Mouse (Mus musculus) brain, embryonic 14.5 days (tissue): ENCODE data around the gene Erc2. TPM values are rescaled to one million over a fixed set of nuclear protein-coding genes. Genes with fewer than 3 reads are reported as not detected.

ENCODE experiments used
- DNase-seq: peaks from one replicate; pipeline ENCODE4 v3.0.0-alpha.2; 2011; ENCODE audit warnings: low read depth
- CTCF ChIP-seq: fragments of 200-500 bp; IDR thresholded peaks from 2 replicates; pipeline ENCODE4 v1.5.1; 2012; ENCODE audit warnings: inconsistent platforms, mild to moderate bottlenecking, moderate library complexity, borderline replicate concordance; ENCODE audit not compliant: insufficient read depth, insufficient read length; ENCODE audit errors: extremely low read depth
- POLR2A ChIP-seq: fragments of 200-500 bp; IDR thresholded peaks from 2 replicates; pipeline ENCODE4 v1.6.1; 2012; ENCODE audit warnings: mild to moderate bottlenecking, inconsistent platforms, borderline replicate concordance; ENCODE audit not compliant: poor library complexity, insufficient read depth, insufficient read length, severe bottlenecking; ENCODE audit errors: extremely low read depth
- polyA plus RNA-seq: library from polyadenylated mRNA; depleted of rRNA; stranded (reverse); fragments of >200 nt; gene quantifications from 2 replicates; pipeline ENCODE4 v1.2.3, GENCODE M21; 2012

The Erc2 gene
- polyA plus RNA-seq, 1 experiment = 59.4 TPM

DNA sequence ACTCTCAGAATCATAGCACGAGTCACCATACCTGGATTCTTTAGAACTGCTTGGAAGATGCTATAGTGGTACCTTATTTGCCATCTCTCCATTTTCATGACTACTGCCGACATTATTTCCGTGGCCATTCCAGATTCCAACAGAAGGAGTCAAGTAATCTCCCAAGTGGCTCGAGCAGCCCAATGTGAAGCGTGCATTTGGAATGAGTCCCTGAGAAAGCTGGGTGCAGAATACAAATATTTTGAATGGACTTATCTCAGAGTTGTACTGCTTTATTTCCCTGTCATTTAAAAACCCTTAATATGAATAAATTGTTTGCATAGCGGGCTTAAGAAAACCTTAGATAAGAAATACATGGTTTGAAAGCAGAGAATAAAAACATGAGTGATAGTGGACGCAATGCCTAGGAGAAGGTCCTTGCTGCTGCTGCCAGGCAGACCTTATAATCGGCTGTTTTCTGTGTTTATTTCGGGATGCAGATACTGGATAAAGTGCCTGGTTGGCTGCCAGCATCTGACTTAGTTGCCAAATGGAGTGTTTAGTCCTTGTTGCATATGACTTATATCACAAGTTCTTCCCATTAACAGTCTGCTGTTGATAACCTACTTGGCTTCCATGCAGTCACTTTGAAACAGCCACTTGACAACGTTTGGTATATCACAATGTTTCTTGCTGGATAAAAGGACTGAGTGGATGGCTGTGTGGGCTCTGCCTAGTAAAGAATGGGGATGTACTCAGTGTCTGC, 388.5 kb downstream of the Erc2 start:
- TF ChIP-seq CTCF = no peak
- no peak for TF ChIP-seq POLR2A
- DNase-seq = peak; percentile 39

DNA sequence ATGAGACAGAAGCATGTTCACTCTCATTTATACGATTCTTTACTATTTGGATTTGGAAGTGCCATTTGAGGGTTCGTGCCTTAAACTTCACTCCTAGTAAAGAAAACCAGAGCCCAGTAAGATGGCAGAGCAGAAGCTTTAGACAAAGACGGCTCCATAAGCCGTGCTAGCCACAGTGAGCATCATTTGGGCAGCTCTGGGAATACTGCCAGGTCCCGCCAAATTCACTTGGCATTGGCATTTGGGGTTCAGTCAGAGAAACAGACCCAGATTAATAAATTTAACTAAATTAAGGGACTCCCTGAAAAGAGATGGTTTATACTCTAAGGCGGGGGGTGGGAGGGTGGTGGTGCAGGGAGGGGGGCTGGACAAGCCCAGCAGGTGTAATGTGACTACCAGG, 401.0 kb downstream of the Erc2 start:
- peak; percentile 80 for DNase-seq
- no peak for TF ChIP-seq POLR2A
- no peak for TF ChIP-seq CTCF

DNA sequence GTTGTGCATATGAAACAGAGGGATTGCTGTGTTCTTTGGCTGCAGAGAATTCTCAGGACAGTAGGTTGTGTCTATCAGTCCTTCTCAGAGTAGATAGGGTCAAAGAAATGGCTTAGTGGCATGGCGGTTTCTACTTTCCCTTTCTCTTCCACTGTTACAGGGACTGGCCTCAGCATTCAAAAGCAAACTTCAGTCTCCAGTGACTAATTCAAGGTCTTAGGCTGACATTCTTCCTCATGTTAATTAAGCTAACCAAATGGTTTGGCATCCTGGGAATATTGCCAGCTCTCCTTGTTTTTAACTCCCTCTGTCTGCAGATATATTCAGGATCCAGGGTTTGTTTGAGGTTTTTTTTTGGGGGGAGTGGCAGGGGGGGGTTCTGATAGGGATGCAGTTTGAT, 408.6 kb downstream of the Erc2 start:
- TF ChIP-seq CTCF = no peak
- TF ChIP-seq POLR2A = no peak
- DNase-seq = peak; percentile 95

DNA sequence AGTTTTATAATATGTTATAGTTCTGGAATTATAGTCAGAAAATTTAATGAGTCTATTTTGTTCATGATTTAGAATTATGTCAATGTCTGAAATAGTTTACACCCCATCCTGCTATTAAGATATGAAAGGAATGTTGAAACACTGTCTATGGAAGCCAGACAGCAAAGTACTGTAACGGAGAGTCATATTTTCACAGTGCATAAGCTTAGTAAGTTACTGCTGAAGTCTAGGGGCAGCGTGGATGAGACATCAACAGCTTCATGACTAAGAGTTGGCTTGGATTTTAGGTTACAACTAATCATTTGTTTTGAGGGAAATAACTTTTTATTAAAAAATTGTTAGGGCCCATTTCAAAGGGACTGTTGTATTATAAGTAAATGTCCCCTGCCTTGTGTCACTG, 412.8 kb downstream of the Erc2 start:
- TF ChIP-seq CTCF = no peak
- TF ChIP-seq POLR2A = no peak
- no peak for DNase-seq

DNA sequence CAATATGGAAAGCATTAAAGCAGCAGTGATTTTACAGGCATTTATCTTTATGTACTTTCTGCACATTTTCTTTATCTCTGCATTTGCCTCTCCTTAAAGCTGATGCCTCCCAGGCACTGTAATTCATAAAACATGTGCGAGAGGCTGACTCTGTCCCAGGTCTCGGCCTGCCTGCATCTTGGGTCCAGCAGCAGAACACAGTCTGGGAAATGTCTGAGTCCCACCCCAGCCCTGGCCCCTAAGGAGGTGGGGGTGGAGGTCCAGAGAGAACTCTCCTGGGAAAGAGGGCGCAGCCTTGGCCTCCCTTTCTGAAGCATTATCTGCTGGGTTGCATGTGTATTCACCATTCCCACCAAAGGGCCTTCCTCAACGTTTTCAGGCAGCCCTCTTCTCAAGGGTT, 420.9 kb downstream of the Erc2 start:
- TF ChIP-seq POLR2A (no peak), CTCF (no peak)
- no peak for DNase-seq

DNA sequence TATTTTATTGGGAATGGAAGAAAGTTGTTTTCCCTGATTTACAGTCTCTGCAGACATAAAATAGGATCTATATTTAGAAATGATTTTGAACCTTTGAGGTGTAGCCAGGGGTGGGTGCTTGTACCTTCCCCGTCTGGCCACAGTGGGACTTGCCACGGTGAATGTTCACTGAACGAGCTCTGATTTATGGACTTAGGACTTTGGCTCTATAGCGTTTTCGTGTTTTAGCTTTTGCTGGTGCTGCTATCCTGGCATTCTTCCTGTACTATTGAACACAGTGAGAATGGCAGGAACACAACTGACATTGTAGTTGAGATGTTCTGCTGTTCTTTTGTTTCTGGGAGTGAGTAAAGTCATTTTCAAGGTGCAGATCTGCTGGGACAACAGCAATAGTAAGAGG, 429.4 kb downstream of the Erc2 start:
- TF ChIP-seq POLR2A (no peak), CTCF (no peak)
- no peak for DNase-seq

DNA sequence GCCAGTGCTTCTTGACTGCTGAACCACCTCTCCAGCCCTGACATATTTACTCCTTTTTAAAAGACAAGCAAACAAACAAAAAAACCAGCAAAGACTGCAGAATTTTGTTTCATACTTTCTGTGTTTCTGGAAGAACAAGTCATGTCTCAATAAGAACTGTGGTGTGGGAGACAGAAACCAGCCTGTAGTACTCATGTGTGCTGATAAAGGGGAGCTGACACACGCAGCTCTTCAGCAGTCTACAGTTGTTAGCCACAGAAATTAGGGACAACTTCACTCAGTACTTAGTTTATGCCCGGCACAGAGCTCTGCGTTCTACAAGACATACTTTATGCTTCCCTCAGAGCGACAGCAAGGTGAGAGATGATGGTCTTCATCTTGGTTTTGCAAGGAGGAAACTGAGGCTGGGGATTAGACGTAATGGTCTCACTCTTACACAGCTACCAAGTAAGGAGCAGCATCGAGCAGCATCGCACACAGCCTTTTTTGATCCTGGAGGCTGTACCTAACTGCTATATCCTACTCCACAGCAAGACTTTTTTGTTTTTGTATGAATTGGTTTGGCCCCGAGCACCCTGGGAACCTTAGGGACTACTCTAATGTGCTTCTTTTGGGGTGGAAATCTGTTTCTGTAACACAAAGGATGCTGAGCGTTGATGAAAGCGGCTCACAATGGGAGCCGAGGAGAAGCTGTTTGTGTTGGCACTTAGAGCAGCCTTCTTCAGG, 435.1 kb downstream of the Erc2 start:
- no peak for DNase-seq
- no peak for TF ChIP-seq POLR2A
- no peak for TF ChIP-seq CTCF

DNA sequence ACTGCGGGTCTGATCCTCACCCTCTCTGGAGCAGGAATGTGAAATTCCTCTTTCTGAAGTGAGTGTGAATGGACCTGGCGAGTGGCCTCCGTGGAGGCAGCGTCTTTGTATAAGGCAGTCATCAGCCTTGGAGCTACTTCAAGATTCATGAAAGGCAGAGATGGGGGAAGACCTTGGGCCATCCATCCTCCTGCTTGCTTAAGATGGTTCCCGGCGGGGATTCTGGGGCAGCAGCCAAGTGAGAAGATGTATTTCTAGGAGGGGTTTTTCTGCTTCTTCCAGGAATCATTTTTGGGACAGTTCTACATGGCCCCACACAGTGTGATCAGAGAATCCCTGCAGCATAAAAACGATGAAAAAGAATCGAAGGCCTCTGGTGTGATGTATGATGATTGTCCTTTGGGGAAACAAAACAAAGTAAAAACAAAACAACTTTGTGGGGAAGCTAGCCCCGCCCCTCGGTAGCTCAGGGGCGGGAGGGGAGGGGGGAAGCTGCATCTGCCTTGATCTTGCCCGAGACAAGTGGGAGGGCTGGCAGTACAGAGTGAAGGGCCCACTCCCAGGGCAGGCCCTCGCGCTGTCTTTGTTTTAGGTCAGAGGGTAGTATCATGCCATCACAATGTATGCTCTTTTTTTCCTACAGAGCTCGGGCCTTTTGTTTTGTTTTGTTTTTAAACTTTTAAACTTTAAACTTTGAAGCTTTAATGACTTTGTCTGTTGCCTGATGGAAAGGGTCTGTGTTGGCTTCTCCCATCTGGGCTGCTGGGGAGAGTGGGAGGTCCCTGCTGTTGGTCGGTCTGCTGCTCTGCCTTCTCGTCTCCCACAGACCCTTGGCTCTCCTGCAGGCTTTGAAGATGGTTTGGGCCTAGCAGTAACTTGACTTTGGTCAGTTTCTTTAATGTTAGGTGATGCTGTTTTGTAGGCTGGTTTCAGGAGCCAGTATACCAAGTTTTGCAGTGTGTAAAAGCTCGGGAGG, 435.9 kb downstream of the Erc2 start:
- TF ChIP-seq POLR2A (no peak), CTCF (no peak)
- DNase-seq = peak; percentile 88

DNA sequence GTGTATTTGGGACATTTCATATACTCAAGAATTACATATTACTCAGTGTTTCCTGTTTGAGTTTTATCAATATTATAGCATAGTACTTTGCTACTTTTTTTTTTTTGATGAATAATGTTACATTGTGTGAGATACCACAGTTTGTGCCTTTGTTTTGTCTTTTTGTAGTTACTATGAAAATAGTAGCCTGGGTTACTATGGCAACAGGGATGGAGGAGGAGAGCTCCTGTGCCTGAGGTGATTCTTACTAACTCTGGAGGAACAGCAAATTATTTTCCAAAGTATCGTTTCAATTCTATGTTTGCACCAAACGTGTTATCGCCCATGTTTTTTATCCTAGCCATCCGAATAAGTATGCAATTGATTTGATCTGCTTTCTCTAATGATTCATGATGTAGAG, 438.7 kb downstream of the Erc2 start:
- peak; percentile 55 for DNase-seq
- no peak for TF ChIP-seq CTCF
- no peak for TF ChIP-seq POLR2A

DNA sequence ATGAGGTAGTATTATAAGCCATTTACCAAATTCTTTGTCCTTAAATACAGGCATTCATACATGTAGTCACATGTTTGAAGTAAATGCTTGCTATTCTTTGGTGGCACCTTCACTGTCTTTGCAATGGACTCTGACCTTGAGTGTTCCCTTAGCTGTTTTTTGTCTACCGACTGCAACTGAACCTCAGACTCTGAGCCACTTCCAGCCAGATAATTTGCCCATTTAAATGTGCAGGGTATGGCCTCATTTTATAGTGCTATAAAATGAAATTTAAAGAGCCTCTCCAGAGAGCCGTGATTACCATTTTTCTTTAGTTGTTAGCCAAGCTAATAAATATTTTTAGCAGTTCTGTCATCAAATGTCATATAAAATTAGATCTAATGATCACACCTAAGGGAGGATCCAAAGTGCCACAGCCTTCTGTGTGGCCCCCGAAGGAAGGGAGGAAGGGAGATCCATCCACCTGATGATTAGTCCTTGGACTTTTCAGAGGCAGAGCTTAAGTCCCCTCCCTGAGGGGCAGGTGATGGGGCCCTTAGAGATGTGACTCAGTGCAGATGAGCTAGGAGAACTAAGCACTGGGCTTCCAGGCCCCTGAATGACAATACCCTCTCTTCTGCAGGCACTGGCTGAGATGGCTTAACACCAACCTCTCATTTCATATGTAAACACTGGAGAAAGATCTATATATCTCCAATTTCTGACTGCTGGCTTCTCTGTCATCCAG, 439.6 kb downstream of the Erc2 start:
- TF ChIP-seq CTCF (no peak), POLR2A (no peak)
- DNase-seq = no peak
